Mouse (Mus musculus): ENCODE results near the gene Nrarp. TPM values are rescaled to one million over a fixed set of nuclear protein-coding genes. Genes with fewer than 3 reads are reported as not detected.

Gene Nrarp
- polyA plus RNA-seq, 1 experiment, result 3.2 TPM

GRCm38 (mm10) chr2:25224766-25225752 is 44.5 kb downstream of the Nrarp start:
- H3K4me3 ChIP-seq (ENCODE audit: insufficient read depth, low read length), result peak overlapping the region; percentile 54
- peaks cover 3% of the 10 kb centered on the region; the same call in 1 of the 2 replicates for H3K4me1 ChIP-seq (ENCODE audit: control insufficient read depth, insufficient read depth, low read length)
- H3K27ac ChIP-seq (ENCODE audit: insufficient read depth, low read length), result peak overlapping the region; percentile 98
- no peak for TF ChIP-seq CTCF (IDR thresholded peaks at IDR 0.05; ENCODE audit: borderline replicate concordance, insufficient read depth, low read length)
- TF ChIP-seq POLR2A (IDR thresholded peaks at IDR 0.05; ENCODE audit: low read depth, low read length), result peak; percentile 66

GRCm38 (mm10) chr2:25225811-25226379 is 45.3 kb downstream of the Nrarp start:
- Histone ChIP-seq H3K4me1 (ENCODE audit: control insufficient read depth, insufficient read depth, low read length) (peaks cover 3% of the 10 kb centered on the region; the same call in 1 of the 2 replicates), H3K27ac (ENCODE audit: insufficient read depth, low read length) (peak overlapping the region; percentile 98), H3K4me3 (ENCODE audit: insufficient read depth, low read length) (no peak overlapping the region; the same call in 1 of the 2 replicates)
- TF ChIP-seq CTCF (IDR thresholded peaks at IDR 0.05; ENCODE audit: borderline replicate concordance, insufficient read depth, low read length), result no peak
- TF ChIP-seq POLR2A (IDR thresholded peaks at IDR 0.05; ENCODE audit: low read depth, low read length), result 0 out of 2 replicates have a peak, but pooled peaks have one; percentile 17

GRCm38 (mm10) chr2:25226864-25227263 is 46.3 kb downstream of the Nrarp start:
- Histone ChIP-seq H3K4me3 (ENCODE audit: insufficient read depth, low read length) (no peak overlapping the region), H3K4me1 (ENCODE audit: control insufficient read depth, insufficient read depth, low read length) (peaks cover 3% of the 10 kb centered on the region; the same call in 1 of the 2 replicates), H3K27ac (ENCODE audit: insufficient read depth, low read length) (no peak overlapping the region)
- TF ChIP-seq POLR2A (IDR thresholded peaks at IDR 0.05; ENCODE audit: low read depth, low read length), result no peak
- no peak for TF ChIP-seq CTCF (IDR thresholded peaks at IDR 0.05; ENCODE audit: borderline replicate concordance, insufficient read depth, low read length)

- TF ChIP-seq POLR2A (IDR thresholded peaks at IDR 0.05; ENCODE audit: low read depth, low read length) (no peak), CTCF (IDR thresholded peaks at IDR 0.05; ENCODE audit: borderline replicate concordance, insufficient read depth, low read length) (no peak)
- H3K4me1 ChIP-seq (ENCODE audit: control insufficient read depth, insufficient read depth, low read length), result peaks cover 3% of the 10 kb centered on the region; the same call in 1 of the 2 replicates
- H3K27ac ChIP-seq (ENCODE audit: insufficient read depth, low read length), result no peak overlapping the region
- no peak overlapping the region for H3K4me3 ChIP-seq (ENCODE audit: insufficient read depth, low read length)
Measured at GRCm38 (mm10) chr2:25227406-25227805, 46.8 kb downstream of the Nrarp start.

- H3K27ac ChIP-seq (ENCODE audit: insufficient read depth, low read length), result no peak overlapping the region
- TF ChIP-seq CTCF (IDR thresholded peaks at IDR 0.05; ENCODE audit: borderline replicate concordance, insufficient read depth, low read length), result peak; percentile 90
- no peak for TF ChIP-seq POLR2A (IDR thresholded peaks at IDR 0.05; ENCODE audit: low read depth, low read length)
- peaks cover 3% of the 10 kb centered on the region; the same call in 1 of the 2 replicates for H3K4me1 ChIP-seq (ENCODE audit: control insufficient read depth, insufficient read depth, low read length)
- no peak overlapping the region for H3K4me3 ChIP-seq (ENCODE audit: insufficient read depth, low read length)
Measured at GRCm38 (mm10) chr2:25228431-25228889, 47.9 kb downstream of the Nrarp start.

- TF ChIP-seq CTCF (IDR thresholded peaks at IDR 0.05; ENCODE audit: borderline replicate concordance, insufficient read depth, low read length), result no peak
- no peak for TF ChIP-seq POLR2A (IDR thresholded peaks at IDR 0.05; ENCODE audit: low read depth, low read length)
- peaks cover 3% of the 10 kb centered on the region; the same call in 1 of the 2 replicates for H3K4me1 ChIP-seq (ENCODE audit: control insufficient read depth, insufficient read depth, low read length)
- H3K4me3 ChIP-seq (ENCODE audit: insufficient read depth, low read length), result no peak overlapping the region
- H3K27ac ChIP-seq (ENCODE audit: insufficient read depth, low read length), result no peak overlapping the region
Measured at GRCm38 (mm10) chr2:25228995-25229530, 48.5 kb downstream of the Nrarp start.

GRCm38 (mm10) chr2:25229582-25229981 is 49.0 kb downstream of the Nrarp start:
- peaks cover 3% of the 10 kb centered on the region; the same call in 1 of the 2 replicates for H3K4me1 ChIP-seq (ENCODE audit: control insufficient read depth, insufficient read depth, low read length)
- H3K27ac ChIP-seq (ENCODE audit: insufficient read depth, low read length), result no peak overlapping the region
- no peak overlapping the region for H3K4me3 ChIP-seq (ENCODE audit: insufficient read depth, low read length)
- TF ChIP-seq POLR2A (IDR thresholded peaks at IDR 0.05; ENCODE audit: low read depth, low read length) (no peak), CTCF (IDR thresholded peaks at IDR 0.05; ENCODE audit: borderline replicate concordance, insufficient read depth, low read length) (no peak)

GRCm38 (mm10) chr2:25230581-25230980 is 50.0 kb downstream of the Nrarp start:
- TF ChIP-seq POLR2A (IDR thresholded peaks at IDR 0.05; ENCODE audit: low read depth, low read length), result no peak
- no peak for TF ChIP-seq CTCF (IDR thresholded peaks at IDR 0.05; ENCODE audit: borderline replicate concordance, insufficient read depth, low read length)
- Histone ChIP-seq H3K4me1 (ENCODE audit: control insufficient read depth, insufficient read depth, low read length) (peaks cover 2% of the 10 kb centered on the region; the same call in 1 of the 2 replicates), H3K4me3 (ENCODE audit: insufficient read depth, low read length) (no peak overlapping the region), H3K27ac (ENCODE audit: insufficient read depth, low read length) (no peak overlapping the region)

GRCm38 (mm10) chr2:25231038-25231437 is 50.5 kb downstream of the Nrarp start:
- TF ChIP-seq POLR2A (IDR thresholded peaks at IDR 0.05; ENCODE audit: low read depth, low read length), result no peak
- no peak for TF ChIP-seq CTCF (IDR thresholded peaks at IDR 0.05; ENCODE audit: borderline replicate concordance, insufficient read depth, low read length)
- Histone ChIP-seq H3K4me1 (ENCODE audit: control insufficient read depth, insufficient read depth, low read length) (no peaks in the 10 kb centered on the region), H3K4me3 (ENCODE audit: insufficient read depth, low read length) (no peak overlapping the region), H3K27ac (ENCODE audit: insufficient read depth, low read length) (no peak overlapping the region)

Other genes with a start within 250 kb of the Nrarp start
- 13.2 and 15.2 TPM in 2 replicates for gene Arrdc1, start 245.5 kb upstream of the Nrarp start, polyA plus RNA-seq (2011; ENCODE audit: insufficient read length, low read depth, missing spikeins)
- 24.7 and 28.7 TPM in 2 replicates for gene Zmynd19, start 231.0 kb upstream of the Nrarp start, polyA plus RNA-seq (2011; ENCODE audit: insufficient read length, low read depth, missing spikeins)
- 12.5 and 14.8 TPM in 2 replicates for gene Dph7, start 218.4 kb upstream of the Nrarp start, polyA plus RNA-seq (2011; ENCODE audit: insufficient read length, low read depth, missing spikeins)
- gene Mrpl41, start 205.7 kb upstream of the Nrarp start, polyA plus RNA-seq (2011; ENCODE audit: insufficient read length, low read depth, missing spikeins), result 39.1 and 46.0 TPM in 2 replicates
- gene Pnpla7, start 204.7 kb upstream of the Nrarp start, polyA plus RNA-seq (2011; ENCODE audit: insufficient read length, low read depth, missing spikeins), result 8.5 and 10.4 TPM in 2 replicates
- 46.7 and 47.8 TPM in 2 replicates for gene Nsmf, start 126.4 kb upstream of the Nrarp start, polyA plus RNA-seq (2011; ENCODE audit: insufficient read length, low read depth, missing spikeins)
- not detected in 2 replicates for gene Entpd8, start 100.5 kb upstream of the Nrarp start, polyA plus RNA-seq (2011; ENCODE audit: insufficient read length, low read depth, missing spikeins)
- gene Noxa1, start 85.6 kb upstream of the Nrarp start, polyA plus RNA-seq (2011; ENCODE audit: insufficient read length, low read depth, missing spikeins), result not detected in 2 replicates
- 17.5 and 21.8 TPM in 2 replicates for gene Tor4a, start 16.1 kb downstream of the Nrarp start, polyA plus RNA-seq (2011; ENCODE audit: insufficient read length, low read depth, missing spikeins)
- gene Nelfb, start 30.7 kb downstream of the Nrarp start, polyA plus RNA-seq (2011; ENCODE audit: insufficient read length, low read depth, missing spikeins), result 38.8 and 42.3 TPM in 2 replicates
- gene Stpg3, start 33.9 kb downstream of the Nrarp start, polyA plus RNA-seq (2011; ENCODE audit: insufficient read length, low read depth, missing spikeins), result not detected in 2 replicates
- not detected in 2 replicates for gene Fam166a, start 38.0 kb downstream of the Nrarp start, polyA plus RNA-seq (2011; ENCODE audit: insufficient read length, low read depth, missing spikeins)
- gene Tubb4b, start 43.9 kb downstream of the Nrarp start, polyA plus RNA-seq (2011; ENCODE audit: insufficient read length, low read depth, missing spikeins), result 209 and 237 TPM in 2 replicates
- gene Slc34a3, start 53.6 kb downstream of the Nrarp start, polyA plus RNA-seq (2011; ENCODE audit: insufficient read length, low read depth, missing spikeins), result not detected in 2 replicates
- gene Rnf224, start 56.0 kb downstream of the Nrarp start, polyA plus RNA-seq (2011; ENCODE audit: insufficient read length, low read depth, missing spikeins), result not detected in 2 replicates
- 0.42 TPM in 1 of 2 replicates, not detected in the other for gene Rnf208, start 61.5 kb downstream of the Nrarp start, polyA plus RNA-seq (2011; ENCODE audit: insufficient read length, low read depth, missing spikeins)
- not detected in 2 replicates for gene Cysrt1, start 61.7 kb downstream of the Nrarp start, polyA plus RNA-seq (2011; ENCODE audit: insufficient read length, low read depth, missing spikeins)
- gene AL732309.1, start 66.1 kb downstream of the Nrarp start, polyA plus RNA-seq (2011; ENCODE audit: insufficient read length, low read depth, missing spikeins), result 2.3 TPM in 1 of 2 replicates, not detected in the other
- 11.6 and 15.3 TPM in 2 replicates for gene Tmem203, start 74.7 kb downstream of the Nrarp start, polyA plus RNA-seq (2011; ENCODE audit: insufficient read length, low read depth, missing spikeins)
- gene Tprn, start 81.9 kb downstream of the Nrarp start, polyA plus RNA-seq (2011; ENCODE audit: insufficient read length, low read depth, missing spikeins), result 7.1 and 9.5 TPM in 2 replicates
- gene Ssna1, start 91.7 kb downstream of the Nrarp start, polyA plus RNA-seq (2011; ENCODE audit: insufficient read length, low read depth, missing spikeins), result 46.2 and 49.4 TPM in 2 replicates
- 93.8 and 95.3 TPM in 2 replicates for gene Anapc2, start 91.7 kb downstream of the Nrarp start, polyA plus RNA-seq (2011; ENCODE audit: insufficient read length, low read depth, missing spikeins)
- not detected in 2 replicates for gene Tmem210, start 107.4 kb downstream of the Nrarp start, polyA plus RNA-seq (2011; ENCODE audit: insufficient read length, low read depth, missing spikeins)
- gene Lrrc26, start 109.2 kb downstream of the Nrarp start, polyA plus RNA-seq (2011; ENCODE audit: insufficient read length, low read depth, missing spikeins), result not detected in 2 replicates
- gene Grin1, start 138.4 kb downstream of the Nrarp start, polyA plus RNA-seq (2011; ENCODE audit: insufficient read length, low read depth, missing spikeins), result 1.6 and 1.7 TPM in 2 replicates
- 41.1 and 70.7 TPM in 2 replicates for gene Man1b1, start 151.6 kb downstream of the Nrarp start, polyA plus RNA-seq (2011; ENCODE audit: insufficient read length, low read depth, missing spikeins)
- gene Dpp7, start 175.6 kb downstream of the Nrarp start, polyA plus RNA-seq (2011; ENCODE audit: insufficient read length, low read depth, missing spikeins), result 29.9 and 32.9 TPM in 2 replicates
- gene Uap1l1, start 184.9 kb downstream of the Nrarp start, polyA plus RNA-seq (2011; ENCODE audit: insufficient read length, low read depth, missing spikeins), result 40.0 and 42.2 TPM in 2 replicates
- 3.3 and 5.2 TPM in 2 replicates for gene Sapcd2, start 191.6 kb downstream of the Nrarp start, polyA plus RNA-seq (2011; ENCODE audit: insufficient read length, low read depth, missing spikeins)
- gene Entpd2, start 215.1 kb downstream of the Nrarp start, polyA plus RNA-seq (2011; ENCODE audit: insufficient read length, low read depth, missing spikeins), result 0.33 and 2.2 TPM in 2 replicates
- gene Npdc1, start 218.6 kb downstream of the Nrarp start, polyA plus RNA-seq (2011; ENCODE audit: insufficient read length, low read depth, missing spikeins), result 86.0 and 107 TPM in 2 replicates
- not detected in 2 replicates for gene Fut7, start 242.5 kb downstream of the Nrarp start, polyA plus RNA-seq (2011; ENCODE audit: insufficient read length, low read depth, missing spikeins)
- gene Abca2, start 247.9 kb downstream of the Nrarp start, polyA plus RNA-seq (2011; ENCODE audit: insufficient read length, low read depth, missing spikeins), result 7.8 and 12.1 TPM in 2 replicates

All from embryonic fibroblast, embryonic 13.5 days (primary cell).